Mouse (Mus musculus) adrenal gland, adult 18-20 months (tissue): ENCODE measurements at regions not wholly inside any gene's neighbourhood (a gene's known extent, or its start where the extent isn't known, plus 50 kb on each side); places are given as distances from the start of the nearest gene placed in this dataset.

Experiments
- DNase-seq, 2 experiments: peaks; one replicate each; pipeline ENCODE4 v3.0.0; 2021 to 2022; ENCODE audit warnings: low spot score in 2 of 2

DNA sequence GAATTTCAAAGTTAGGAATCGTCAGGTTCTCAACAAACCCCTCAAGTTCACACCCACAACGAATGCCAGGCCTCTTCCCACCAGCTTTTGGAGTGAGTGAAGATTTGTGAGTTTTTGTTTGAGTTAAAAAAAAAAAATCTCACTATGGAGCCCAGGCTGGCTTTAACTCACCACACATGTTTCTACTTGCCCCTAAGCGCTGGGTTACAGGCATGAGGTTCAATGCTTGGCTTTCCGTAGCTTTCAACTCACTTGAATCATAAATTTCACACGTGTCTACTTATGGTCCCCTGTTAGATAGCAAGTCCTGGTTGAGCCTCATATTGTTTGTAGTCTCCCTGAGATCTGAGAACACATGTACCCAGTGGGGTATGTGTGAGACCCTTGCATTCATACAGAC lies 122.8 kb upstream of the Efna5 start:
- DNase-seq: no peak

GRCm38 (mm10) chr17:63002729-63003128 lies 121.6 kb upstream of the Efna5 start:
- DNase-seq: no peak

DNA sequence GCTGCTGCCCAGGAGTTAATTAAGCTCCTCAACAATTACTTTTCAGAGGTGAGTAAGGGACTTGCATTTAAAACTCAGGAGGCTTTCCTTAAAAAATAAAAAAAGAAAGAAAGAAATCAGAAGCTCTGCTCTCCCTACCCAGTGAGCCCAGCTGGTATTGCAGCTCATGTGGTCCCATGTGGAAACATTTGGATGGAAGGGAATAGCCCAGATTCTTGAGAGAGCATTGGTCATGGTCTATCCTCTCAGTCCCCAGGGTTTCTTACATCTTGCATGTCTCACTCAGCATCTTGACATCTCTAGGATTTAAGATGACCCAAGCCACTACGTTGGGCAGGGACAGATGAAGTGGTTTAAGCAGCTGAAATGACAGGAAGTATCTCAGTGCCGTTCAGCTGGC lies 120.8 kb upstream of the Efna5 start:
- no peak for DNase-seq

GRCm38 (mm10) chr17:62997691-62998090 lies 116.6 kb upstream of the Efna5 start:
- DNase-seq: peak; percentile 21 to 50

GRCm38 (mm10) chr17:62995316-62995715 lies 114.2 kb upstream of the Efna5 start:
- no peak for DNase-seq

DNA sequence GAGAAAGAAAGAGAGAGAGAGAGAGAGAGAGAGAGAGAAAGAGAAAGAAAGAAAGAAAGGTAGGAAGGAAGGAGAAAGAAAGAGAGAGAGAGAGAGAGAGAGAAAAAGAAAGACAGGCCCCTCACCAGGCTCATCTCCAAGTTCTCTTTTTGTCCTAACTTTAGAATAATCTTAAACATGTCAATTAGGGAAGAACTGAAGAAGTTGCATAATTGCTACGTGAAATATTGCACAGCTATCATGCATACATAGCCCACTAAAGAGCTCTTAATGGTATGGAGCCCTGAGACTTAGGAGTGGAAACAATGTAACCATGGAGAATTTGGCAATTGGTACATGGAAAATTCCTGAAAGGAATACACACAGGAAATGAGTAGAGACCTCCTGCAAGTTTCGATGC lies 111.9 kb upstream of the Efna5 start:
- DNase-seq: no peak

DNA sequence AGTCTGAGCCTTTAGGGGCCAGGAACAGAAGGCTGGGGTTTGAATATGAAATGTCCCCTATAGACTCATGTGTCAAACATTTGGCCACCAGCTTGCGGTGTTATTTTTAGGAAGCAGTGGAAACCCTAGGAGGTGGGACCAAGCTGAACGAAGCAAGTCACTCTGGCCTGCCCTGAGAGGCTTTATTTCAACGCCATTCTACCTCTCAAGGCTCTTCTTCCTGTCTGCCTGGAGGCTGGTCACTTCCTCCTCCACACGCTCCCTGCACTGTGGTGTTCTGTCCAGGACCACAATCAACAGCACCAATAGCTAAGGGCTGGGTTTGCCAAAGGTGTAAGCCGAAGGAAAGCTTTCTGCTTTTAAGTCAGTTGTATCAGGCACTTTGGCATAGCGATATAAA lies 105.2 kb upstream of the Efna5 start:
- no peak for DNase-seq

DNA sequence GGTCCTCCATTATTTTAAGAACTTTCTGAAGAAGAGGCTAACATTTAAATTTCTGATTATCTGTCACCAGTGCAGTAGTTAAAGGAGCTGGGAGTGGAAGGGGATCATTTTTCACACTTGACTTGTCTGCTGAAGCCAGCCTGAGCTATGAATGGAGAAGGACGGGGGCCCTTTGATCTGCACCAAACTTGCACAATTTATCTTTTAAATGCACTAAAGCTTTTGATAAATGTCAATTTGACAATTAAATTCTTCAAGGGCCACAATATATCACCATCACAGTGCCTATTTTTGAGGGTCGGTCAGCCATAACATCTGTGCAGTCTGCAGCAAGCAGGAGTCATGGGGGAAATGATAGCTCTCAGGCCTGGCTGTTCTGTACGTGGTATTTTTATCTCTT lies 99.2 kb upstream of the Efna5 start:
- no peak for DNase-seq

DNA sequence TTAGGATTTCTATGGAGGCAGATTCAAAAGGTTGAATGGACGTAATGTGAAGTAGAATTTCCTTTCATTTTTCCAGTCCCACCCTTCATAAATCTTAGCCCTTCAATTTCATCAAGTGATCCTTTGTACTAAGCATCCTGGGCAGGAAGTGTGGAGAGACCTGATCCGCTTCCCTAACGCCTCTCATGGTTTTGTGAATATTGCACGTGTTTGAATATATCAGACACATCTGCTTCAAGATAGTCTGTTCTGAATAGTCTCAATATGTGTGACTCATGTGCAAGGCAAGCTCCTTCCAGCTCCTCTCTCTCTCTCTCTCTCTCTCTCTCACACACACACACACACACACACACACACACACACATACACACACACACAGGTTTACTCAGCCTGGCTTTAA lies 96.4 kb upstream of the Efna5 start:
- no peak for DNase-seq

GRCm38 (mm10) chr17:62977136-62977535 lies 96.0 kb upstream of the Efna5 start:
- no peak for DNase-seq

DNA sequence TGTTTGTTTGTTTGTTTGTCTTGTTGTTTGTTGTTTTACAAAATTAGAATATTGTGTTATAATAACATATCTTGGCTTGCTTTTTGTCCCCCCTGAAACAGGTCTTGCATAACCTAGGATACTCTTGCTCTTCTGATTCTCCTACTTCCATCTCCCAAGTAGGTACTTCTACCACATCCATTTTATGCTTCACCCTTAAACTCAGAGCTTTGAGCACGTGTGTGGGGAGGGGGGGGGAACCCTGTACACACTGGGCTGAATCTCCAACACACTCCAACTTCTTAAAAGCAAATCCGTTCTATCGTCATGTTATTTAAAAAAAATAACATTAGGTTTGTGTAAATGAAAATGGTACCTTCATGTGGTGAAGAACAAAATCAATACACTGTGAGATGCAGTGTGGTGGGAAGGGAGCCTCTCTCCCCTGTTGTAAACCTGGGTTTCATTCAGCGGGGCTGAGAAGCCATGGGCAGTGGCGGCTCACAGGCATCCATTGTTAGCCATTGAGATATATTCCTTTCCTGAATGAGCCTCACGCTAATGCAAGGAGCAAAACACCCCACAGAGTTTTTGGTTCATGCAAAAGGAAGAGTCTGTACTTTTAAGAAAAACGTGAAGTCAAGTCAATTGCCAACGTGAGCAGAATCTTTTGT lies 93.6 kb upstream of the Efna5 start:
- DNase-seq: no peak

DNA sequence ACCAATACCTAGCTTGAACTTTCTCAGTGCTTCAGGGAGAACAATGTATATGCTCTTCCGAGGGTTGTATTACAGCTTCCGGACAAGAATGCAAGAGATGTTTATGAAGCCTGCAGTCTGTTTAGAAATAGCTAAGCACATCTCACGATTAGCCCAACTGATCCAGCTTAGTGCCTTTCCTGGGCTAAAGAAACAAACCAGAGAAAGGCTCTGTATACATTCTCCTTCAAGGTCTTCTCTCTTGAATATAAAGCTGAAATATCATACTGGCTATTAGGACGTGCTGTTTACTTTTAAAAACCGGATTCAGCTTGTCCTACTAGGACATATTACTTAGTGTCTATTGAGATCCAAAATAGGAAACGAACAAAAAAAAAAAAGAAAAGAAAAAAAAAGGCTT lies 87.9 kb upstream of the Efna5 start:
- DNase-seq: no peak

- DNase-seq: no peak
Observed at GRCm38 (mm10) chr17:62963824-62964223, 82.7 kb upstream of the Efna5 start.

- no peak for DNase-seq
Observed at GRCm38 (mm10) chr17:62962292-62962618, 81.1 kb upstream of the Efna5 start.

DNA sequence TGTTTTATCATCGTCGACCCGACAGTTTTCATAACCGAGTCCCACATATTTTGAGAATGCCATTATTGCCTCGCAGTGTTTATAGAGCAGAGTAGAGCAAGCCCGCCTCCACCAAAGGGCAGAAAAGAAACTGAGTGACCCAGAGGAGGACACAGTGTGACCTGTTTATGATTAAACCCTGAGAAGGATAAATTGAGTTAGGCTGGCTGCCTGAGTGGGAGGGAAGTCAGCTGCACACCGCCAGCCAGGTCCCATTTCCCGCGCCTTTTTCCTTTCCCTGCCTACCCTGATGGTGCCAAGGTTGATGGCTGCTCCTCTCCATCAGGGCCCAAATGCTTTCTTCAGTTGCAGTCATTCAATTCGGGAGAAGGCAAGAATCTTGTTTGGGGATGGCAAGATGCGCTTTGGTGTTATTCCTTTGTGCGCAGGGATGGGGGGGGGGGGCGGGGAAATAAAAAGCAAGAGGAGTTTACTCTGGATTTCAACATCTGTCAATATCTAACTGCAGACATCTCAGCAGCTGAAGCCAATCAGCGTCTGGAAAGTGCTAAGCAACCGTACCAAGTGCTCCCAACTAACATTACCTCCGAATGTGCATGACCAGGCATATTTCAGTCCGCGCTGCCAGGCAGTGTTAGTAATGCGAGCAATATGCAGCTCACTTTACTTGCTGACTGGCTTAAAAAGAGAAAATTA lies 80.6 kb upstream of the Efna5 start:
- no peak for DNase-seq

DNA sequence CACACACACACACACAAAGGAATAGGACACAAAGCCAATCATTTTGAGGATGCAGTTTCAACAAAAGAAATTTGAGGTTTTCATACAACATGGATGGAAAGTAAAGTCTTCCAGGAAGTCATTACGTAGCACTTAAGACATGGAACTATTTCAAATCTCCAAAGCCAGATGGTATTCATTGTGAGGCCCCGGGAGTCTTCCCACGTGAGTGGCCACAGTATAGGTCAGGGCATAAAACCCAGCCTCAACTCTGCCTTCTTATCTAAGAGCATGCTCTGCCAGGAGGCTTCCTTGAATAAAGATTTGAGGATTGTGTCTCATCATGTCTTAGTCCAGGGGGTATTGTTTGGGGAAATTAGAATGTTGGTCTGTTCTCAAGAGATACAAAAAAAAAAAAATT lies 78.0 kb upstream of the Efna5 start:
- DNase-seq: no peak

DNA sequence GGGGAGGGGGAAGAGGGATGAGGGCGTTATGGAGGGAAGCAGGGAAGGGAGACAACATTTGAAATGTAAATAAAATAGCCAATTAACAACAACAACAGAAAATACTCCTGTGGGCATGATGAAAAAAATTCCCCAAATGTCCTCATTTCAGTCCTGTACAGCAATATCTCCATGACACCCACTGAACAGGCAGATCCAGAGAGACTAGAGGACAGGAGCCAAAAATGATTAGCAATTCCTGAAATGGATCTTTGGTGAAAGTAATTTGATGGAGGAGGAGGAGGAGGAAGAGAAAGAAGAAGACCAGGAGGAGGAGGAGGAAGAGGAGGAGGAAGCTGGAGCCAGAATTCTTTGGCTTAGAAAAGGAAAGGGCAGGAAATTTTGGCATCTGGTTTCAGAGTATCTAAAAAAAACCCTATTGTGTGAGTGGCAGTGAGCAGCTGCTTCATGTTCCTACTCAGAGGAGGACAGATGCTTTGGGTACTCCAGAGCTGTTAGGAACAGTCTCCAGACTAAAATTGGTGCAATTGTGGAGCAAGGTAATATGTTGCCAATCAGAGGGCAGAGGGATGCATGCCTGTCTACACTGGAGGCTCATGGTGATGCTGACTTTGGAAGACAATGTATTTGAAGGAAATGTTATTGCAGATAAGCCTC lies 66.5 kb upstream of the Efna5 start:
- no peak for DNase-seq

GRCm38 (mm10) chr17:62940573-62941252 lies 59.6 kb upstream of the Efna5 start:
- no peak for DNase-seq

DNA sequence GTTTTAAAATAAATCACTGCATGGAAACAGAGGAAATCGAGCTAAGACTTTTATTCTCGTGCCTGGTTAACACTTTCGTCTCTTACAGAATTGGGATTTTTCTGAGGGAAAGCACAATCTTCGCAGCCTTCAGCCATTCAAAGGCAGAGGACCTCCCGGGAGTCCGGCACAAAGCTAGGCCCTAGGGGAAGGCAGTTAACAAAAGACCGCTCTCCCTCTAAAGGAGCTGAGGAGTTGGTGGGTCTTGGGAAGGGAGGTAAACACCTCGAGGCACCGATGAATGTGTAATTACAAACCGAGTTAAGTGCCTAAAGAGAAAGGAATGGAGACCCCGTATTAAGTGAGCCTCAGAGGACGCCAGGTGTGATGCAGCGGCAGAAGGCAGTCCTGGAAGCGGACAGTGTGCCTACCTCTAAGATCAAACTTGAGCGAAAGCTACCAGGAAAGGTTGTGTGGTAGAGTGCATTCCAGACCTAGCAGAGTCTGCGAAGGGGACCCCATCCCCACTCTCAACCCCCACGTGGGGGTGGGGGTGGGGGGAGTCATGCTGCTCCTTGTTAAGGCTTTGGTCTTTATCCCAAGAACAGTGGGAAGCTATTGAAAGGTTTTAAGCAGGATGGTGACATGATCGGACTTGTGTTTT lies 58.9 kb upstream of the Efna5 start:
- no peak for DNase-seq

DNA sequence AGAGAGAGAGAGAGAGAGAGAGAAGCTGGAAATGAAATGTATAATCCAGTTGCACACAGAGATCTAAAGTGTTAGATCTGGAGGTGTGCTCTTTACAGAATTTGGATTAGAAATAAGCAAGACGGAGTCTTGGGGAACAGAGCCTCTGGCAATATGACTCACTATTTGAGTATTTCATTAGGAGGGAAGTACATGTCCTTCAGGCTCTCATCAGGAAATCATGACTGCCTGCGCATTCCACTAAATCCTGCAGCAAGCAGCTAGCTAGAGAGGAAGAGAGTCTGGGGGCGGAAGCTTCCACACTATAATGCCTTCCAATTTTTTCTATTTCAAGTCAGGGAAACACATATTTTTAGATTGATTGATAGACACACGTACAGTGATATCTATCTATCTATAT lies 58.1 kb upstream of the Efna5 start:
- no peak for DNase-seq
